Mouse (Mus musculus) C2C12 (cell line): ENCODE measurements around the gene Ccdc125. TPM values are rescaled to one million over a fixed set of nuclear protein-coding genes. Genes with fewer than 3 reads are reported as not detected.

Experiments used
- H3K27me3 ChIP-seq: one replicate; pipeline ENCODE4 v1.6.1; 2011; ENCODE audit not compliant: control insufficient read depth, insufficient read depth, insufficient read length
- H3K36me3 ChIP-seq: one replicate; pipeline ENCODE4 v1.6.1; 2011; ENCODE audit not compliant: control insufficient read depth, insufficient read depth
- H3K4me3 ChIP-seq: one replicate; pipeline ENCODE4 v1.5.1; 2011; ENCODE audit warnings: mild to moderate bottlenecking, control low read depth; ENCODE audit not compliant: poor library complexity, insufficient read depth, severe bottlenecking
- H3K79me2 ChIP-seq: one replicate; pipeline ENCODE4 v1.6.1; 2011; ENCODE audit not compliant: control insufficient read depth, insufficient read depth
- H3K79me3 ChIP-seq: one replicate; pipeline ENCODE4 v1.6.1; 2011; ENCODE audit warnings: low read depth, control low read depth
- H3ac ChIP-seq: one replicate; pipeline ENCODE3; 2011; ENCODE audit warnings: low read depth; ENCODE audit not compliant: control insufficient read depth, insufficient read length
- CEBPB ChIP-seq: IDR thresholded peaks from one replicate; pipeline ENCODE4 v1.6.1; 2011; ENCODE audit warnings: low read depth, mild to moderate bottlenecking, control low read depth, moderate library complexity
- CTCF ChIP-seq: IDR thresholded peaks from one replicate; pipeline ENCODE4 v1.5.1; 2011; ENCODE audit not compliant: control insufficient read depth, insufficient read depth, insufficient read length
- FOSL1 ChIP-seq: IDR thresholded peaks from one replicate; pipeline ENCODE4 v1.8.0; 2011; ENCODE audit warnings: mild to moderate bottlenecking, low read length; ENCODE audit not compliant: poor library complexity, insufficient read depth, severe bottlenecking
- MAX ChIP-seq: IDR thresholded peaks from one replicate; pipeline ENCODE4 v1.6.1; 2011; ENCODE audit warnings: mild to moderate bottlenecking, control low read depth
- MYOD1 ChIP-seq: IDR thresholded peaks from one replicate; pipeline ENCODE4 v1.6.1; 2011; ENCODE audit warnings: low read depth; ENCODE audit not compliant: control insufficient read depth, insufficient read length
- MYOG ChIP-seq: IDR thresholded peaks from one replicate; pipeline ENCODE4 v1.6.1; 2011; ENCODE audit not compliant: control insufficient read depth, insufficient read length; ENCODE audit errors: extremely low read depth
- USF1 ChIP-seq: IDR thresholded peaks from one replicate; pipeline ENCODE4 v1.6.1; 2011; ENCODE audit warnings: low read depth, mild to moderate bottlenecking, control low read depth, moderate library complexity
- polyA plus RNA-seq: library from polyadenylated mRNA; unstranded; fragments of >200 nt; fragmentation: generic; extraction: Trizol; gene quantifications from one replicate; pipeline ENCODE4 v1.2.1, GENCODE M21; 2012; ENCODE audit warnings: missing spikeins

Gene Ccdc125
- polyA plus RNA-seq, 1 experiment = 0.01 TPM

- no peaks in the 10 kb centered on the region for H3K36me3 ChIP-seq
- TF ChIP-seq MAX = no peak
- no peak for TF ChIP-seq CEBPB
- TF ChIP-seq CTCF = no peak
- no peak for TF ChIP-seq MYOD1
- TF ChIP-seq USF1 = no peak
- TF ChIP-seq FOSL1 = no peak
- no peak for TF ChIP-seq MYOG
- no peaks in the 10 kb centered on the region for H3K27me3 ChIP-seq
- no peak overlapping the region for H3ac ChIP-seq
- H3K79me2 ChIP-seq = no peaks in the 10 kb centered on the region
- no peaks in the 10 kb centered on the region for H3K79me3 ChIP-seq
- H3K4me3 ChIP-seq = no peak overlapping the region
Measured at GRCm38 (mm10) chr13:100675936-100676635, 6.6 kb downstream of the Ccdc125 start.

- no peaks in the 10 kb centered on the region for H3K36me3 ChIP-seq
- H3K27me3 ChIP-seq = no peaks in the 10 kb centered on the region
- H3ac ChIP-seq = no peak overlapping the region
- no peaks in the 10 kb centered on the region for H3K79me3 ChIP-seq
- TF ChIP-seq CEBPB (no peak), FOSL1 (no peak), CTCF (no peak), MAX (no peak)
- H3K4me3 ChIP-seq = no peak overlapping the region
- no peaks in the 10 kb centered on the region for H3K79me2 ChIP-seq
Measured at GRCm38 (mm10) chr13:100681615-100682014, 12.1 kb downstream of the Ccdc125 start.

- Histone ChIP-seq H3K4me3 (no peak overlapping the region), H3K79me3 (no peaks in the 10 kb centered on the region), H3K79me2 (no peaks in the 10 kb centered on the region), H3ac (no peak overlapping the region), H3K27me3 (no peaks in the 10 kb centered on the region), H3K36me3 (no peaks in the 10 kb centered on the region)
- TF ChIP-seq USF1 = no peak
- TF ChIP-seq MAX = no peak
- no peak for TF ChIP-seq FOSL1
- TF ChIP-seq MYOG = no peak
- no peak for TF ChIP-seq CTCF
- no peak for TF ChIP-seq MYOD1
- TF ChIP-seq CEBPB = no peak
Measured at GRCm38 (mm10) chr13:100682837-100683236, 13.3 kb downstream of the Ccdc125 start.

- Histone ChIP-seq H3K27me3 (no peaks in the 10 kb centered on the region), H3K4me3 (no peak overlapping the region), H3K79me2 (no peaks in the 10 kb centered on the region), H3ac (no peak overlapping the region), H3K36me3 (no peaks in the 10 kb centered on the region), H3K79me3 (no peaks in the 10 kb centered on the region)
- TF ChIP-seq MYOG = no peak
- no peak for TF ChIP-seq USF1
- TF ChIP-seq FOSL1 = no peak
- TF ChIP-seq MYOD1 = no peak
- TF ChIP-seq MAX = no peak
- no peak for TF ChIP-seq CTCF
- no peak for TF ChIP-seq CEBPB
Measured at GRCm38 (mm10) chr13:100684355-100684754, 14.8 kb downstream of the Ccdc125 start.

- Histone ChIP-seq H3ac (no peak overlapping the region), H3K4me3 (no peak overlapping the region), H3K36me3 (no peaks in the 10 kb centered on the region), H3K79me2 (no peaks in the 10 kb centered on the region), H3K27me3 (no peaks in the 10 kb centered on the region), H3K79me3 (no peaks in the 10 kb centered on the region)
- TF ChIP-seq MYOG = no peak
- TF ChIP-seq FOSL1 = no peak
- no peak for TF ChIP-seq MAX
- TF ChIP-seq CTCF = no peak
- no peak for TF ChIP-seq USF1
- no peak for TF ChIP-seq CEBPB
- TF ChIP-seq MYOD1 = no peak
Measured at GRCm38 (mm10) chr13:100687513-100687912, 18.0 kb downstream of the Ccdc125 start.

GRCm38 (mm10) chr13:100697541-100697940, 28.0 kb downstream of the Ccdc125 start:
- H3K79me2 ChIP-seq = no peaks in the 10 kb centered on the region
- H3ac ChIP-seq = no peak overlapping the region
- no peaks in the 10 kb centered on the region for H3K79me3 ChIP-seq
- no peaks in the 10 kb centered on the region for H3K27me3 ChIP-seq
- TF ChIP-seq MYOG (no peak), CEBPB (no peak)
- H3K4me3 ChIP-seq = no peak overlapping the region
- H3K36me3 ChIP-seq = peaks cover 28% of the 10 kb centered on the region
